Mouse (Mus musculus): ENCODE measurements around the gene Wif1. TPM values are rescaled to one million over a fixed set of nuclear protein-coding genes. Genes with fewer than 3 reads are reported as not detected.

Gene Wif1
- polyA plus RNA-seq, 1 experiment from 2014 or later: 5.0 TPM

DNA sequence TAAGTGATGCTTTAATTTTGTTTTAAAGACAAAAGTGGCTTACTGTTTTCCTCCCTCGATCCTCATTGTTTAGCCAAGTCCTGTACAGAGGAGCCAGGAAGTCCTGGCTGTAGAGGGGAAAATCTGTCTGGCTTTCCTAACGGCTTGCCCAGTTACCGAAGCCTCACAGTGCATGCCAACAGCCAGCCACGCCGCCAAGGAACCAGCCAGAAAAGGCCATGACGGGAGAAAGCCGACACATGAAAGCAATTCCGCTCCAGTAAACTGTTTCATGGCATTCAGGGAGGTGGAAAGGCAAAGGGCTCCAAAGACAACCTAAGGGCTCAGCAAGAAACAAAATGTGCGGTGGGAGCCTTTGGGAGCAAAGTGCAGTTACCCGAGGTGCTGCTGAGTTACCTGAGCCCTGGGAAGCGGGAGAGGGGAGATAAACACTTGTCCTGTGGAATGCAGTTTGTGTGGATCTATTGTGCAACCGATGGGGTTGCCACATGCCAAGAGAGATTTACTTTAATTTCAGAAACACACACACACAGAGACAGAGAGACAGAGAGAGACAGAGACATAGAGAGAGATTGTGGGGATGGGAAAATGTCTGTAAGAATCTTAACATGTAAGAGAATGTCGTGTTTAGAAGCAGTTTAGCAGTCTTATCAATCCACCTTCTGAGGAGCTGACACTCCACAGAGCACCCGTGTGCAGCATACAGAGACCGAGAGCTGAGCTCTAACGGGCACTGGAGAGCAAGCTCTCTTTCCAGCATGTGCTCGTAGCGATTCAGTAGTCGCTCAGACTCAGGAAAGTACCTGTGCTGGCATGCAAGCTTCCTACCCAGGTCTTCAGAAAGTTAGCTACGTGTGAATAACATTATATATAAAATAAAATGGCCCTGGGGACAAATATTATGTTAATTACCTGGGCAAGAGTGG is 95.5 kb downstream of the Wif1 start:
- Histone ChIP-seq H3K4me2 (ENCODE audit: low read length) (no peak overlapping the region), H3K36me3 (ENCODE audit: control insufficient read depth, insufficient read depth, low read length) (no peaks in the 10 kb centered on the region), H3K9ac (ENCODE audit: low read length) (no peak overlapping the region), H3K9me3 (replicated peaks; ENCODE audit: control insufficient read depth, low read length) (no peaks in the 10 kb centered on the region), H3K27ac (ENCODE audit: low read depth, low read length) (no peak overlapping the region), H3K27me3 (replicated peaks; ENCODE audit: control insufficient read depth, insufficient read depth, low read length) (no peaks in the 10 kb centered on the region), H3K4me3 (ENCODE audit: low read depth, low read length) (no peak overlapping the region), H3K4me1 (ENCODE audit: control insufficient read depth, insufficient read depth, low read length) (no peaks in the 10 kb centered on the region)
- DNase-seq (ENCODE audit: low spot score) (peak; percentile 54), ATAC-seq (no peak)
- WGBS: 47% methylated on average over 20 of the region's 20 CpGs

Other genes with a start within 250 kb of the Wif1 start
- gene Msrb3, start 134.9 kb upstream of the Wif1 start, polyA plus RNA-seq (2014; fragmentation: Nextera tagmentation; extraction: Ambion mirVana): 0.87 and 1.4 TPM in 2 replicates
- 5.4 and 5.9 TPM in 2 replicates for gene Lemd3, start 54.6 kb upstream of the Wif1 start, polyA plus RNA-seq (2014; fragmentation: Nextera tagmentation; extraction: Ambion mirVana)

All from forebrain, embryonic 14.5 days (tissue).